Mouse (Mus musculus): ENCODE results near the gene Rasgef1a. TPM values are rescaled to one million over a fixed set of nuclear protein-coding genes. Genes with fewer than 3 reads are reported as not detected.

Gene Rasgef1a
- polyA plus RNA-seq, 1 experiment from 2014 or later, result 0.08 TPM

- Histone ChIP-seq H3K27me3 (replicated peaks; ENCODE audit: control insufficient read depth, insufficient read depth, low read length) (peaks cover 9% of the 10 kb centered on the region), H3K36me3 (ENCODE audit: control insufficient read depth, insufficient read depth, low read length) (no peaks in the 10 kb centered on the region), H3K4me3 (ENCODE audit: low read depth, low read length) (no peak overlapping the region), H3K9me3 (ENCODE audit: control insufficient read depth, low read length) (no peaks in the 10 kb centered on the region), H3K9ac (ENCODE audit: low read depth, low read length) (no peak overlapping the region), H3K4me1 (replicated peaks; ENCODE audit: control insufficient read depth, insufficient read depth, low read length) (0 out of 2 replicates have a peak, but pooled peaks cover under 1% of the 10 kb centered on the region), H3K4me2 (no peak overlapping the region), H3K27ac (ENCODE audit: low read depth, low read length) (no peak overlapping the region)
- 72% methylated on average over 3 of the region's 3 CpGs for WGBS
- ATAC-seq (replicated peaks; ENCODE audit: low FRiP score) (no peak), DNase-seq (ENCODE audit: low spot score) (no peak)
Observed at GRCm38 (mm10) chr6:118071416-118071815, 60.2 kb downstream of the Rasgef1a start.

- no peak overlapping the region for H3K4me3 ChIP-seq (ENCODE audit: low read depth, low read length)
- no peak overlapping the region for H3K27ac ChIP-seq (ENCODE audit: low read depth, low read length)
- no peak overlapping the region for H3K9ac ChIP-seq (ENCODE audit: low read depth, low read length)
- no peak overlapping the region for H3K4me2 ChIP-seq
- peaks cover 2% of the 10 kb centered on the region for H3K27me3 ChIP-seq (replicated peaks; ENCODE audit: control insufficient read depth, insufficient read depth, low read length)
- no peaks in the 10 kb centered on the region for H3K4me1 ChIP-seq (replicated peaks; ENCODE audit: control insufficient read depth, insufficient read depth, low read length)
- no peaks in the 10 kb centered on the region for H3K9me3 ChIP-seq (ENCODE audit: control insufficient read depth, low read length)
- 56% methylated on average over 1 of the region's 1 CpGs for WGBS
- no peaks in the 10 kb centered on the region for H3K36me3 ChIP-seq (ENCODE audit: control insufficient read depth, insufficient read depth, low read length)
- ATAC-seq (replicated peaks; ENCODE audit: low FRiP score) (no peak), DNase-seq (ENCODE audit: low spot score) (no peak)
Observed at GRCm38 (mm10) chr6:118072176-118072575, 60.9 kb downstream of the Rasgef1a start.

- Histone ChIP-seq H3K27ac (ENCODE audit: low read depth, low read length) (no peak overlapping the region), H3K9ac (ENCODE audit: low read depth, low read length) (no peak overlapping the region), H3K9me3 (ENCODE audit: control insufficient read depth, low read length) (no peaks in the 10 kb centered on the region), H3K4me1 (replicated peaks; ENCODE audit: control insufficient read depth, insufficient read depth, low read length) (no peaks in the 10 kb centered on the region), H3K36me3 (ENCODE audit: control insufficient read depth, insufficient read depth, low read length) (no peaks in the 10 kb centered on the region), H3K4me2 (no peak overlapping the region), H3K4me3 (ENCODE audit: low read depth, low read length) (no peak overlapping the region), H3K27me3 (replicated peaks; ENCODE audit: control insufficient read depth, insufficient read depth, low read length) (no peaks in the 10 kb centered on the region; the same call in 1 of the 2 replicates)
- no peak for ATAC-seq (replicated peaks; ENCODE audit: low FRiP score)
- DNase-seq (ENCODE audit: low spot score), result no peak
- 64% methylated on average over 3 of the region's 3 CpGs for WGBS
Observed at GRCm38 (mm10) chr6:118074151-118074550, 62.9 kb downstream of the Rasgef1a start.

GRCm38 (mm10) chr6:118076256-118076655 lies 65.0 kb downstream of the Rasgef1a start:
- Histone ChIP-seq H3K27me3 (replicated peaks; ENCODE audit: control insufficient read depth, insufficient read depth, low read length) (no peaks in the 10 kb centered on the region; the same call in 1 of the 2 replicates), H3K4me1 (replicated peaks; ENCODE audit: control insufficient read depth, insufficient read depth, low read length) (no peaks in the 10 kb centered on the region), H3K27ac (ENCODE audit: low read depth, low read length) (no peak overlapping the region), H3K36me3 (ENCODE audit: control insufficient read depth, insufficient read depth, low read length) (no peaks in the 10 kb centered on the region), H3K9ac (ENCODE audit: low read depth, low read length) (no peak overlapping the region), H3K9me3 (ENCODE audit: control insufficient read depth, low read length) (no peaks in the 10 kb centered on the region), H3K4me2 (no peak overlapping the region), H3K4me3 (ENCODE audit: low read depth, low read length) (no peak overlapping the region)
- WGBS, result 76% methylated on average over 3 of the region's 3 CpGs
- ATAC-seq (replicated peaks; ENCODE audit: low FRiP score), result no peak
- DNase-seq (ENCODE audit: low spot score), result no peak

GRCm38 (mm10) chr6:118076748-118077147 lies 65.5 kb downstream of the Rasgef1a start:
- no peaks in the 10 kb centered on the region for H3K36me3 ChIP-seq (ENCODE audit: control insufficient read depth, insufficient read depth, low read length)
- ATAC-seq (replicated peaks; ENCODE audit: low FRiP score), result no peak
- H3K27ac ChIP-seq (ENCODE audit: low read depth, low read length), result no peak overlapping the region
- H3K9me3 ChIP-seq (ENCODE audit: control insufficient read depth, low read length), result no peaks in the 10 kb centered on the region
- H3K9ac ChIP-seq (ENCODE audit: low read depth, low read length), result no peak overlapping the region
- H3K27me3 ChIP-seq (replicated peaks; ENCODE audit: control insufficient read depth, insufficient read depth, low read length), result no peaks in the 10 kb centered on the region; the same call in 1 of the 2 replicates
- H3K4me3 ChIP-seq (ENCODE audit: low read depth, low read length), result no peak overlapping the region
- H3K4me1 ChIP-seq (replicated peaks; ENCODE audit: control insufficient read depth, insufficient read depth, low read length), result no peaks in the 10 kb centered on the region
- H3K4me2 ChIP-seq, result no peak overlapping the region
- DNase-seq (ENCODE audit: low spot score), result no peak
- 86% methylated on average over 8 of the region's 8 CpGs for WGBS

GRCm38 (mm10) chr6:118077421-118077820 lies 66.2 kb downstream of the Rasgef1a start:
- DNase-seq (ENCODE audit: low spot score), result no peak
- no peak for ATAC-seq (replicated peaks; ENCODE audit: low FRiP score)
- Histone ChIP-seq H3K36me3 (ENCODE audit: control insufficient read depth, insufficient read depth, low read length) (no peaks in the 10 kb centered on the region), H3K4me3 (ENCODE audit: low read depth, low read length) (no peak overlapping the region), H3K9ac (ENCODE audit: low read depth, low read length) (no peak overlapping the region), H3K4me2 (no peak overlapping the region), H3K27me3 (replicated peaks; ENCODE audit: control insufficient read depth, insufficient read depth, low read length) (no peaks in the 10 kb centered on the region; the same call in 1 of the 2 replicates), H3K9me3 (ENCODE audit: control insufficient read depth, low read length) (no peaks in the 10 kb centered on the region), H3K4me1 (replicated peaks; ENCODE audit: control insufficient read depth, insufficient read depth, low read length) (no peaks in the 10 kb centered on the region), H3K27ac (ENCODE audit: low read depth, low read length) (no peak overlapping the region)
- 57% methylated on average over 7 of the region's 7 CpGs for WGBS

GRCm38 (mm10) chr6:118078751-118079150 lies 67.5 kb downstream of the Rasgef1a start:
- H3K36me3 ChIP-seq (ENCODE audit: control insufficient read depth, insufficient read depth, low read length), result no peaks in the 10 kb centered on the region
- no peak for ATAC-seq (replicated peaks; ENCODE audit: low FRiP score)
- no peaks in the 10 kb centered on the region for H3K9me3 ChIP-seq (ENCODE audit: control insufficient read depth, low read length)
- H3K9ac ChIP-seq (ENCODE audit: low read depth, low read length), result no peak overlapping the region
- DNase-seq (ENCODE audit: low spot score), result no peak
- H3K4me2 ChIP-seq, result no peak overlapping the region
- H3K4me3 ChIP-seq (ENCODE audit: low read depth, low read length), result no peak overlapping the region
- no peaks in the 10 kb centered on the region; the same call in 1 of the 2 replicates for H3K27me3 ChIP-seq (replicated peaks; ENCODE audit: control insufficient read depth, insufficient read depth, low read length)
- 65% methylated on average over 10 of the region's 10 CpGs for WGBS
- H3K27ac ChIP-seq (ENCODE audit: low read depth, low read length), result no peak overlapping the region
- no peaks in the 10 kb centered on the region for H3K4me1 ChIP-seq (replicated peaks; ENCODE audit: control insufficient read depth, insufficient read depth, low read length)

- ATAC-seq (replicated peaks; ENCODE audit: low FRiP score) (no peak), DNase-seq (ENCODE audit: low spot score) (peak; percentile 19)
- Histone ChIP-seq H3K36me3 (ENCODE audit: control insufficient read depth, insufficient read depth, low read length) (no peaks in the 10 kb centered on the region), H3K27me3 (replicated peaks; ENCODE audit: control insufficient read depth, insufficient read depth, low read length) (no peaks in the 10 kb centered on the region; the same call in 1 of the 2 replicates), H3K9me3 (ENCODE audit: control insufficient read depth, low read length) (no peaks in the 10 kb centered on the region), H3K9ac (ENCODE audit: low read depth, low read length) (no peak overlapping the region), H3K4me3 (ENCODE audit: low read depth, low read length) (no peak overlapping the region), H3K4me2 (no peak overlapping the region), H3K27ac (ENCODE audit: low read depth, low read length) (no peak overlapping the region), H3K4me1 (replicated peaks; ENCODE audit: control insufficient read depth, insufficient read depth, low read length) (no peaks in the 10 kb centered on the region)
- WGBS, result 65% methylated on average over 3 of the region's 3 CpGs
Observed at GRCm38 (mm10) chr6:118079292-118079691, 68.1 kb downstream of the Rasgef1a start.

- no peaks in the 10 kb centered on the region for H3K9me3 ChIP-seq (ENCODE audit: control insufficient read depth, low read length)
- H3K4me3 ChIP-seq (ENCODE audit: low read depth, low read length), result no peak overlapping the region
- no peaks in the 10 kb centered on the region for H3K36me3 ChIP-seq (ENCODE audit: control insufficient read depth, insufficient read depth, low read length)
- H3K27me3 ChIP-seq (replicated peaks; ENCODE audit: control insufficient read depth, insufficient read depth, low read length), result no peaks in the 10 kb centered on the region; the same call in 1 of the 2 replicates
- DNase-seq (ENCODE audit: low spot score), result peak; percentile 20
- no peak overlapping the region for H3K4me2 ChIP-seq
- no peak for ATAC-seq (replicated peaks; ENCODE audit: low FRiP score)
- WGBS, result 70% methylated on average over 10 of the region's 10 CpGs
- no peaks in the 10 kb centered on the region for H3K4me1 ChIP-seq (replicated peaks; ENCODE audit: control insufficient read depth, insufficient read depth, low read length)
- H3K27ac ChIP-seq (ENCODE audit: low read depth, low read length), result no peak overlapping the region
- H3K9ac ChIP-seq (ENCODE audit: low read depth, low read length), result no peak overlapping the region
Observed at GRCm38 (mm10) chr6:118079762-118080465, 68.7 kb downstream of the Rasgef1a start.

Data from liver, embryonic 11.5 days (tissue).